Mouse (Mus musculus) midbrain, embryonic 10.5 days (tissue): ENCODE data around the gene Shank2. TPM values are rescaled to one million over a fixed set of nuclear protein-coding genes. Genes with fewer than 3 reads are reported as not detected.

Experiments
- DNase-seq: peaks from one replicate; pipeline ENCODE4 v3.0.0-alpha.2; 2017; ENCODE audit warnings: low spot score
- H3K27ac ChIP-seq: fragments of 300-500 bp; sonication (generic); replicated peaks from 2 replicates; pipeline ENCODE4 v1.5.1; 2016; ENCODE audit warnings: mild to moderate bottlenecking
- H3K27me3 ChIP-seq: fragments of 300-500 bp; sonication (generic); 2 replicates; pipeline ENCODE4 v1.6.1; 2016; ENCODE audit warnings: low read depth, mild to moderate bottlenecking; ENCODE audit not compliant: poor library complexity, severe bottlenecking
- H3K36me3 ChIP-seq: fragments of 300-500 bp; sonication (generic); 2 replicates; pipeline ENCODE4 v1.6.1; 2016; ENCODE audit warnings: mild to moderate bottlenecking, moderate library complexity
- H3K4me1 ChIP-seq: fragments of 300-500 bp; sonication (generic); 2 replicates; pipeline ENCODE4 v1.6.1; 2016
- H3K4me3 ChIP-seq: fragments of 300-500 bp; sonication (generic); 2 replicates; pipeline ENCODE4 v1.5.1; 2016; ENCODE audit warnings: mild to moderate bottlenecking, moderate library complexity
- H3K9me3 ChIP-seq: fragments of 300-500 bp; sonication (generic); replicated peaks from 2 replicates; pipeline ENCODE4 v1.6.1; 2016; ENCODE audit warnings: mild to moderate bottlenecking
- WGBS: fragments of 180-500 bp; shearing (Covaris S2); methylation state at CpG from one replicate; pipeline ENCODE4 v1.1.7; 2016; 5-methylcytosine and 5-hydroxymethylcytosine counted together
- polyA plus RNA-seq: library from polyadenylated mRNA; unstranded; fragments of >200 nt; fragmentation: Nextera tagmentation; extraction: Ambion mirVana; gene quantifications from 2 replicates; pipeline ENCODE4 v1.2.1, GENCODE M21; 2016

Gene Shank2
- polyA plus RNA-seq, 1 experiment from 2014 or later: 0.91 TPM

DNA sequence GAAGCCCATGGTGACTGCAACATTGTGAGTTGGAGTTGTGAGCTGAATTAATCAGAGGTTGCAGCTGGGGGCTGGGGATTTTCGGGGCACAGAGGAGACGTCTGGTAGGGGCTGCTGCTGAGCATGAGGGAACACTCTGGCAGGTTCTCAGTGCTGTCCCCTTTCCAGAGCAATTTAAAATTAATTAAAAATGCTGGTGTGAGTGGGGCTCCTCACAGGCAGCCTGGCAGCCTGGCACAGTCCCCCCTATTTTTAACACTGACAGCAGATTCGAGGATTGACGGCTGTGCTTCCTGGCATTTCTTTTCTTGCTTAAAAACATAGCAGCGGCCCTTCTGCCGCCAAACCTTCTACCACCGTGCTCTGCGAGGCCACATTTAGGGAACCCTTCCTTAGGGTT lies 157.8 kb downstream of the Shank2 start:
- no peaks in the 10 kb centered on the region for H3K4me1 ChIP-seq

GRCm38 (mm10) chr7:144160066-144160465 lies 158.3 kb downstream of the Shank2 start:
- no peaks in the 10 kb centered on the region for H3K27me3 ChIP-seq
- no peak for DNase-seq
- 74% methylated on average over 2 of the region's 2 CpGs for WGBS

More for the DNA sequence above, 157.8 kb downstream of the Shank2 start:
- Histone ChIP-seq H3K36me3 (no peaks in the 10 kb centered on the region), H3K27ac (no peak overlapping the region), H3K9me3 (no peaks in the 10 kb centered on the region), H3K4me3 (no peak overlapping the region), H3K27me3 (no peaks in the 10 kb centered on the region)
- DNase-seq: no peak
- 90% methylated on average over 8 of the region's 8 CpGs for WGBS

DNA sequence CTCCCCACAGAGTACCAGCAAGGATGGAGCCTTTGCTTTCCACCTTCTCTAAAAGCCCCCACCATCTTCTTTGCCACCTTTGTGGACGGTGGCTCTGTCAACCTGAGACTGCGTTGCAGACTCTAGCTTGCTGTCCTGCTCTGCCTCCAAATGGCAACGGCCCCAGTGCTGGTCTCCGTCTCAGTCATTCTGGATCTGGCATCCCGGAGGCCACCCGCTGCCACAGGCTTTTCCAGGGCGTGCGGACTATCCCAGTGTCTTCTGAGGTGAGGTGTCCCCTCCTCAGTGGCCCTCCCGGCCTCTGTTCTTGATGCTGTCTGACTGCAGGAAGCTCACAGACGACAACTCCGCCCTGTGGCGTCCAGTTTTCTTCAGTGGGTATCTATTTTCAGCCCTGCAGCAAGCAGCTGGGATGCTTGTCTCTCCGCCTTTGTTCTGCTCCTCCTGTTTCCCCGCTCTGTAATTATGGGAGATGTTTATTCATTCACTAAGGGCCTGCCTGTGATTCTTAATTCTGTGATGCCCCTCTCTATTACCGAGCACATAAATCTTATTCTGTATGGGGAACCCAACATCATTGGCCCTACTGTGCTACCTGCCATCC lies 159.0 kb downstream of the Shank2 start:
- no peak overlapping the region for H3K4me3 ChIP-seq
- no peak for DNase-seq
- no peak overlapping the region for H3K27ac ChIP-seq
- H3K27me3 ChIP-seq: no peaks in the 10 kb centered on the region
- no peaks in the 10 kb centered on the region for H3K4me1 ChIP-seq
- H3K9me3 ChIP-seq: no peaks in the 10 kb centered on the region
- WGBS: 89% methylated on average over 15 of the region's 15 CpGs
- H3K36me3 ChIP-seq: no peaks in the 10 kb centered on the region

More at GRCm38 (mm10) chr7:144160066-144160465, 158.3 kb downstream of the Shank2 start:
- no peak overlapping the region for H3K4me3 ChIP-seq
- no peaks in the 10 kb centered on the region for H3K36me3 ChIP-seq
- H3K27ac ChIP-seq: no peak overlapping the region
- no peaks in the 10 kb centered on the region for H3K9me3 ChIP-seq
- H3K4me1 ChIP-seq: no peaks in the 10 kb centered on the region

DNA sequence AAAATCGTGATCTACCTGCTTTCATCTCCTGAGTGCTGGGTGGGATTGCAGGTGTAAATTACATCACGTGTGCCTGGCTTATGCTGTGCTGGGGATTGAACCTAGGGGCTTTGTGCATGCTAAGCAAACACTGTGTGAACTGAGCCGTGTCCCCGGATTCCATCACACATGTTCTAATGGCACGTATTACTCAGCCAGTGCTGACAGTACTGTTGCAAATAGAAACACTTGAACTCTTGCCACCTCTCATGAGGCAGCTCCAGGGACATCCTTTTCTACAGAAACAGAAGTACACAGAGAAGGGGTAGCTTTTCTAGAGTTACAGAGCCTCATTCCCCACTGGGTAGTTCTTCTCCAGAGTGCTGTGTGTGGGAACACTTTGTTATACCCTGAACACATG lies 168.5 kb downstream of the Shank2 start:
- H3K9me3 ChIP-seq: no peaks in the 10 kb centered on the region
- DNase-seq: no peak
- 89% methylated on average over 5 of the region's 5 CpGs for WGBS

GRCm38 (mm10) chr7:144170686-144171085 lies 169.0 kb downstream of the Shank2 start:
- Histone ChIP-seq H3K4me1 (peaks cover 12% of the 10 kb centered on the region), H3K36me3 (no peaks in the 10 kb centered on the region), H3K4me3 (no peak overlapping the region), H3K27ac (no peak overlapping the region), H3K9me3 (no peaks in the 10 kb centered on the region), H3K27me3 (peaks cover 37% of the 10 kb centered on the region)
- DNase-seq: no peak
- WGBS: 82% methylated on average over 9 of the region's 9 CpGs

More for the DNA sequence above, 168.5 kb downstream of the Shank2 start:
- no peak overlapping the region for H3K4me3 ChIP-seq
- H3K27ac ChIP-seq: no peak overlapping the region
- H3K4me1 ChIP-seq: peaks cover 8% of the 10 kb centered on the region
- H3K36me3 ChIP-seq: no peaks in the 10 kb centered on the region
- peaks cover 33% of the 10 kb centered on the region for H3K27me3 ChIP-seq

GRCm38 (mm10) chr7:144173869-144174268 lies 172.1 kb downstream of the Shank2 start:
- Histone ChIP-seq H3K27me3 (peaks cover 62% of the 10 kb centered on the region), H3K36me3 (no peaks in the 10 kb centered on the region), H3K27ac (no peak overlapping the region), H3K9me3 (no peaks in the 10 kb centered on the region), H3K4me1 (peaks cover 18% of the 10 kb centered on the region), H3K4me3 (no peak overlapping the region)
- 90% methylated on average over 6 of the region's 6 CpGs for WGBS
- no peak for DNase-seq

DNA sequence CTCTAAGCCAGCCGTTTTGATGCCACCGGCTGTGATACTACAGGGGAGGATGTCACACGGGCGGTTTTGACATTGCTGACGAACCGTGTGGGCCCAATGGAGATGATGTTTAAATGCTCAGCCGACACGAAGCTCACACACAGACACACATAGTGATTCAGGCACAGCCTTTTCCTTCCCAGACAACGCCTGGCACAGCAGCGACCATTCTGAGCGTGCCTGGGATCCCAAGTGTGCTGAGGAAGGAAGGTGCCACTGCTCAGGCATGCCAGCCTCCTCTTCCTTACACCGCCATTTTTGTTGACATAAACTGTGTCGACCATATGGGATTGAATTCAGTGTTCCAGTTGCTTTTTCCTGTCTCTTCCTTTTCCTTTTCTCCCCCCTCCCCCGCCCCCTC lies 172.6 kb downstream of the Shank2 start:
- no peak overlapping the region for H3K4me3 ChIP-seq
- 84% methylated on average over 14 of the region's 14 CpGs for WGBS
- H3K36me3 ChIP-seq: no peaks in the 10 kb centered on the region
- no peak overlapping the region for H3K27ac ChIP-seq
- H3K4me1 ChIP-seq: peaks cover 18% of the 10 kb centered on the region
- DNase-seq: no peak
- H3K27me3 ChIP-seq: peaks cover 66% of the 10 kb centered on the region
- H3K9me3 ChIP-seq: no peaks in the 10 kb centered on the region

DNA sequence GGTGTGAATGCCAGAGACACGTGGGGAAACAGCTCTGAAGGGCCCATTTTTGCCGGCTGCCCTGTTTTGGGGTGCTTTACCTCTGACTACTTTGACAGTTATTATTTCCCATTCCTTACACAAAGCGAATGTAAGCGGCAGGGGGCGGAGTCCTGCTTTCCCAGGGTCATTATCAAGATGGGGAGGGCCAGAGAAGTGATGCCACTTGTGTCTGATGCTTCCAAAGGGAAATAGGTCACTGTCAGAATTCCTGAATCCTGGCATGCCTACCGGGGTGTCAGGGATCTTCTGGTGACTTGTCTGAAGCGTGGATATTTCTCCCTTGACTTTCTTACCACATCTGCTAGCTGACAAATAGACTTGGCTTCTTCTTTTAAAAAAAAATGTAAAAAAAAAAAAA lies 173.3 kb downstream of the Shank2 start:
- WGBS: 36% methylated on average over 7 of the region's 7 CpGs
- H3K27me3 ChIP-seq: peaks cover 73% of the 10 kb centered on the region
- peak overlapping the region; percentile 55 for H3K4me3 ChIP-seq

GRCm38 (mm10) chr7:144175481-144176233 lies 173.9 kb downstream of the Shank2 start:
- peak; percentile 46 for DNase-seq
- peaks cover 18% of the 10 kb centered on the region for H3K4me1 ChIP-seq
- no peaks in the 10 kb centered on the region for H3K9me3 ChIP-seq
- H3K27ac ChIP-seq: no peak overlapping the region; the same call in 1 of the 2 replicates
- H3K27me3 ChIP-seq: peaks cover 74% of the 10 kb centered on the region
- no peaks in the 10 kb centered on the region for H3K36me3 ChIP-seq
- 3% methylated on average over 40 of the region's 40 CpGs for WGBS
- H3K4me3 ChIP-seq: peak overlapping the region; percentile 55

More for the DNA sequence above, 173.3 kb downstream of the Shank2 start:
- Histone ChIP-seq H3K9me3 (no peaks in the 10 kb centered on the region), H3K36me3 (no peaks in the 10 kb centered on the region), H3K4me1 (peaks cover 18% of the 10 kb centered on the region), H3K27ac (no peak overlapping the region)
- no peak for DNase-seq

GRCm38 (mm10) chr7:144176234-144176730 lies 174.6 kb downstream of the Shank2 start:
- no peak overlapping the region for H3K27ac ChIP-seq
- H3K27me3 ChIP-seq: peaks cover 74% of the 10 kb centered on the region
- DNase-seq: no peak

GRCm38 (mm10) chr7:144179436-144179835 lies 177.7 kb downstream of the Shank2 start:
- Histone ChIP-seq H3K27ac (no peak overlapping the region; the same call in 1 of the 2 replicates), H3K4me1 (peaks cover 17% of the 10 kb centered on the region), H3K4me3 (no peak overlapping the region), H3K36me3 (no peaks in the 10 kb centered on the region), H3K27me3 (peaks cover 50% of the 10 kb centered on the region), H3K9me3 (no peaks in the 10 kb centered on the region)
- 94% methylated on average over 6 of the region's 6 CpGs for WGBS
- no peak for DNase-seq

More at GRCm38 (mm10) chr7:144176234-144176730, 174.6 kb downstream of the Shank2 start:
- H3K36me3 ChIP-seq: no peaks in the 10 kb centered on the region
- 76% methylated on average over 3 of the region's 3 CpGs for WGBS
- peak overlapping the region; percentile 55; the same call in 1 of the 2 replicates for H3K4me3 ChIP-seq
- H3K4me1 ChIP-seq: peaks cover 18% of the 10 kb centered on the region
- no peaks in the 10 kb centered on the region for H3K9me3 ChIP-seq

DNA sequence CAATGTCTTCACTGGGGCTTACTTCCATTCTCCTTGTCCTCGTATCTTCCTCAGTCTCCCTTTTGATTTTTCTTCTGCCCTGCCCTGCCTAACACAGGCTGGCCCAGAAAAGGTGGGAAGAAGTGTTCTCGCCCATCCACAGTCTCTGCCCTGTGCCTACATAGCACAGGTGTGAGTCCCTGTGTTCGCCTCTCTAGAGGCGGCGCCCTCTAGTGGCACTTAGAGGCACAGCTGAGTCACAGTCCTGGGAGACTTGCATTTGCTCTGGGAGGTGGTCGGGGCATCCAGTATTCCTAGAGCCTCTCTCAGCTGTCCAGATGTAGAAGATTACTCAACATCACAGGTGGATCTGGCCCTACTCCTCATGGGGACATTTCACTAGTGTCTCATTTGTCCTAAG lies 179.2 kb downstream of the Shank2 start:
- Histone ChIP-seq H3K36me3 (no peaks in the 10 kb centered on the region), H3K4me3 (no peak overlapping the region), H3K9me3 (no peaks in the 10 kb centered on the region), H3K27ac (no peak overlapping the region), H3K4me1 (peaks cover 3% of the 10 kb centered on the region), H3K27me3 (peaks cover 35% of the 10 kb centered on the region)
- WGBS: 23% methylated on average over 6 of the region's 6 CpGs
- peak; percentile 65 for DNase-seq
